Mouse (Mus musculus) megakaryocyte, embryonic 14.5 days (primary cell): ENCODE data around the gene Mrpl17. TPM values are rescaled to one million over a fixed set of nuclear protein-coding genes. Genes with fewer than 3 reads are reported as not detected.
A peak's percentile ranks its signal among the peaks of the same experiment; 100 is the strongest.
"Not testable (repeated sequence)": the region's sequence is repeated elsewhere in the genome, so short reads cannot be mapped to it uniquely, and the experiment has no call there.

Experiments used
- H3K27me3 ChIP-seq: replicated peaks from 2 replicates; pipeline ENCODE3; 2012; ENCODE audit warnings: inconsistent platforms
- H3K36me3 ChIP-seq: replicated peaks from 2 replicates; pipeline ENCODE3; 2012; ENCODE audit warnings: low read length, inconsistent platforms, mixed read lengths
- H3K4me1 ChIP-seq: 2 replicates; pipeline ENCODE4 v1.6.1; 2012; ENCODE audit warnings: inconsistent platforms
- H3K4me3 ChIP-seq: replicated peaks from 2 replicates; pipeline ENCODE3; 2012; ENCODE audit warnings: moderate library complexity, mild to moderate bottlenecking, inconsistent platforms
- H3K9me3 ChIP-seq: 2 replicates; pipeline ENCODE4 v1.6.1; 2012; ENCODE audit warnings: inconsistent platforms
- FLI1 ChIP-seq: IDR thresholded peaks from 2 replicates; pipeline ENCODE4 v1.6.1; 2012; ENCODE audit warnings: low read length, inconsistent platforms, mixed read lengths
- GATA1 ChIP-seq: IDR thresholded peaks from 3 replicates; pipeline ENCODE4 v1.6.1; 2012; ENCODE audit warnings: mixed read lengths, low read length, inconsistent platforms, borderline replicate concordance
- polyA plus RNA-seq: library from polyadenylated mRNA; stranded (reverse); fragments of >175 nt; gene quantifications from 2 replicates; pipeline ENCODE4 v1.2.3, GENCODE M21; 2012; ENCODE audit warnings: low replicate concordance; ENCODE audit not compliant: insufficient read depth

The Mrpl17 gene
- 274 and 553 TPM in 2 replicates for polyA plus RNA-seq

DNA sequence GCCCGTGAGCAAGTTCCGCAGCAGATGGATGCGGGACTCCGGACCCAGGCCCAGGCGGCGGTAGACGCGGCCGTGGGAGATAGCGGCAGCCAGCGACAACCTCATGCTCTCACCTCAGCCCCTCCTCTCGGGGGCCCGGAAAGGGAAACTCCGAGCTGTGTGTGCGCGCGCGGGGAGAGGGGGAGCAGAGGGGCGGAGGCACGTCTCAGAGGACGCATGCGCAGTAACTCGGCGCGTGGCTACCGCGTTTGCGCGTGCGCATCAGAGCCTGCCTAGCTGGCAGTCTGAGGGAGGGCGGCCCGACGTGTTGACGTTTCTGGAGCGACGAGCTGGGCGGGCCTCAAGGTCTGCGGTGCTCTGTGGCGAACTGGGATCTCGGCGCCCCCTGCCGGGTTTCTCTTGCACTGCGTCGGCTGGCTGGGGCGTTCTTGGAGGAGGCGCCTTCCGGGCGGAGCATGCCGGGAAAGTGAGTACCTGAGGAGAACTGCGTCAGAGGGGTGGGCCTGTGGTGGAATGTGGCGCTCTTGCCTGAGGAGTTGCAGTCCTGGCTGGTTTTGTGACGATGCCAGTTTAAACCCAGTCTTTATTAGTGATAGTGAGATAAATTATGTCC lies at the start of gene Mrpl17:
Gene Mrpl17 (minus strand): TSS at position 223 of the 613 bp plus-strand sequence.
- Histone ChIP-seq H3K4me3 (peak within 1 kb of the TSS; percentile 96), H3K27me3 (no peaks in the 10 kb centered on the region), H3K9me3 (peaks cover 5% of the 10 kb centered on the region), H3K36me3 (peaks cover 34% of the 10 kb centered on the region), H3K4me1 (peaks cover 48% of the 10 kb centered on the region)
- TF ChIP-seq FLI1 (no peak), GATA1 (no peak)

DNA sequence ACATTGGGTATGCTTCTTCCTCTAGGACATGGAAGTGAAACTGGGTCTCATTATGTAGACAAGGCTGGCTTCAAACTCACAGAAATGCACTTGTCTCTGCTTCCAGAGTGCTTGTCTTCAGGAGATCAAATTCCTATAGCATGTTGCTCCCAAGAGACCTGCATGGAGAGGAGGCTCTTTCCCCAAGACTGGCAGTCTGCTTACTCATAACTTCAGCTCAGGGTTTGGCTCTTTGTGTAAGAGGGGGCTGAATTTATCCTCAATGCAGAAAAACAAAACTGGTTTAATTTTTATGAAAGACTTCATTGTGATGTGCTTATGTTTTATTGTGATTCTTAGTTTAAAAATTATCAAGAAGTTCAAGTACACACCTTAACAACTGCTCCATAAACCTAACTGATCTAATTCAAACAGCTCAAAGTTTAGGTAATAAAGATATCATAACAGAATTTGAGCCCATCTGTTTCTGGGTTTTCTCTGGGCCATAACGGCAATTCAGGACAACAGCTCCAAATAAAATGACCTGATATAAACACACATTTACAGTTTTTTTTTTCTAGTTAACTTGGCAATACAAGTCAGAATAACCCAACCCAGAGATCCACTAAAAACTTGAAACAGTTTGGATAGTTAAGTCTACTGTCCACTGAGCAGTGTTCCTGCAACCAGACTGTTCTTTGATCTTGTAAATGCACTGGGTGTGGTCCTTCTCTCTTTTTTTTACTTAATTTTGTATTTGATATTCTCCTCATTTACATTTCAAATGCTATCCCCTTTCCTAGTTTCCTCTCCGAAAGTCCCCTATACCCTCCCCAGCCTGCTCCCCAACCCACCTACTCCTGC lies 45.0 kb upstream of the Mrpl17 start:
- H3K4me3 ChIP-seq, H3K27me3 ChIP-seq, H3K36me3 ChIP-seq, H3K9me3 ChIP-seq, H3K4me1 ChIP-seq: not testable (repeated sequence)

DNA sequence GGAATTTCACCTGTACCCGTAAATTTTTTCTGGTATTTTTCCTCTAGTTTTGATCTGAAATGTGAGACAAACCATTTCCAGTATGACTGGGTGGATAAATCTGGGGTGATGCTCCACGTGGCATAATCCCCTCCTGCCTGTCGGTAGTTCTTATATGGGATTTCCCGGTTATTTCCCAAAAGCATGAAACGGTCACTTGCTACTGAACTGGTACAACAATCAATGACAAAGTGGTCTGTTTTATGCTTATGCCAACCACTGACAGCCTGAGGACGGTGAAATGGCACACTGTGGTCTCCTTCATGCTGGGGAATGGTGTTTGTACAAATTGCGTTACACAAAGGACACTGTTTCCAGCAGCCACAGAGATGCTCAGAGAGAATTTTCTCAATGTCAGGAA lies 13.4 kb upstream of the Mrpl17 start:
- H3K27me3 ChIP-seq = peaks cover 2% of the 10 kb centered on the region
- TF ChIP-seq GATA1 (no peak), FLI1 (no peak)
- H3K4me1 ChIP-seq = no peaks in the 10 kb centered on the region
- H3K9me3 ChIP-seq = no peaks in the 10 kb centered on the region
- no peaks in the 10 kb centered on the region for H3K36me3 ChIP-seq
- no peak overlapping the region for H3K4me3 ChIP-seq

DNA sequence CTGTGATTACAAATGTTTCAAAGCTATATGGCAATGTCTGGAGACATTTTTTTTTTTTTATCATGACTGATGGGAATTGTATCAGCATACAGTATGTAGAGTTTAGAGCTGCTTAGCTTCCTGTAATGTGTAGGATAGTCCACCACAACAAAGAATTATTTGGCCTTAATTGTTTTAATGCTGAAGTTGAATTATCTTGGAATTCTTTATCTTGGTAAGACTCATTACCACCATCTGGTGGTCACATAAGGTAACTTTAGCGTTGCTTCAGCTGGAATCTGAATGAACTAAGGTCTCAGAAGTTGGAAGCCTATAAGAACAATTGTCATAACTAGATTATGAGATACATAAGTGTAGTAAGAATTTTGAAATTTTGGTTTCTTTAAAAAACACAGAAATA lies 7.6 kb upstream of the Mrpl17 start:
- TF ChIP-seq FLI1 = no peak
- H3K36me3 ChIP-seq = no peaks in the 10 kb centered on the region
- peaks cover 5% of the 10 kb centered on the region for H3K9me3 ChIP-seq
- H3K4me1 ChIP-seq = peaks cover 14% of the 10 kb centered on the region; the same call in 1 of the 2 replicates
- peaks cover 2% of the 10 kb centered on the region for H3K27me3 ChIP-seq
- no peak overlapping the region for H3K4me3 ChIP-seq

DNA sequence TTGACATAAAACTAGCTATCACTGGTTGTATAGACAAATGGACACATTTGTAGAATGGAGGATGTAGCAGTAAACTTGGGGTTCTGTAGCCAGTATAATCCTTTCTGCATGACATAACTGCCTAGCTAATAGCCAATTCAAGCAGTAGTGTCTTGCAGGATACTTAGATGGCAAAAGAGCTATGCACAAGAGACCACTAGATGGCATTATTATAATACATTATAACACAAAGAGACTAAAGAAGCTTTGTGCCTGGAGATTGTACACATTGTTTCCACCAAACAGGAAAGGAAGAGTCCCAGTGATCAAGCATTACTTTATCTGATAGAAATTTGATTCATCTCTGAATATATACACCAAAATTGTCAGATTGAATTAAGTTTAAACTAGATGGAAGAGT lies 5.8 kb upstream of the Mrpl17 start:
- Histone ChIP-seq H3K4me1 (peaks cover 14% of the 10 kb centered on the region; the same call in 1 of the 2 replicates), H3K36me3 (no peaks in the 10 kb centered on the region), H3K9me3 (peaks cover 5% of the 10 kb centered on the region), H3K27me3 (peaks cover 2% of the 10 kb centered on the region), H3K4me3 (no peak overlapping the region)
- TF ChIP-seq FLI1 (no peak), GATA1 (no peak)

DNA sequence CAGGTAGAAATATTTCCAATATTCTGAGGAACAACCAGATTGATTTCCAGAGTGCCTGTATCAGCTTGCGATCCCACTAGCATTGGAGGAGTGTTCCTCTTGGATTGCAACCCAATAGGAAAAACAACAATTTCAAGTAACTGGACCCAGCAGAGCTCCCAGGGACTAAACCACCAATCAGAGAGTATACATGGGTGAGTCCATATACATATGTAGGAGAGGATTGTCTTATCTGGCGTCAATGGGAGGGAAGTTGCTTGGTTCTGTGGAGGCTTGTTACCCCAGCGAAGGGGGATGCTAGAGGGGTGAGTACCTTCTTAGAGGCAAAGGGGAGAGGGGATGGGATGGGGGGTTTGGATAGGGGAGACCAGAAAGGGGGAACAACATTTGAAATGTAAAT lies 2.4 kb upstream of the Mrpl17 start:
- peaks cover 41% of the 10 kb centered on the region for H3K4me1 ChIP-seq
- TF ChIP-seq GATA1 = no peak
- no peak for TF ChIP-seq FLI1
- peaks cover 5% of the 10 kb centered on the region for H3K9me3 ChIP-seq
- peaks cover 17% of the 10 kb centered on the region for H3K36me3 ChIP-seq
- H3K27me3 ChIP-seq = no peaks in the 10 kb centered on the region
- H3K4me3 ChIP-seq = no peak overlapping the region

DNA sequence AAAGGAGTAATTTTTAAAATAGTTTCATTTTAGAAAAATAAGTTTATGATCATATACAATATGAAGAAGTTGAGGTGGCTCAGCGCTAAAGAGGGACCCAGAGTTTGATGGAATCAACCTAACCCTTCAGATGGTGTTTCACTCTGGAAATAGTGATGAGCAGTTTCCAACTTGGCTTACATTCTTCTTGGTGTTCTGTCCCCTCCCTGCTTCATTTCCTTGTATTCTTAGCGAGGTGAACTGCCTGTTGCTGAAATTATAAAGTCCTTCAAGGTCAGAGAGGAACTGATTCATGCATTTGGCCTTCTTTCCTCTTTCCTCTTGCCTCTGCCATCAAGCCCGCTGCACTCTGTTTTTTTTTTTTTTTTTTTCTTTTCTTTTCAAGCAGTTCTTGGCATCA lies 1.7 kb upstream of the Mrpl17 start:
- no peak overlapping the region for H3K4me3 ChIP-seq

DNA sequence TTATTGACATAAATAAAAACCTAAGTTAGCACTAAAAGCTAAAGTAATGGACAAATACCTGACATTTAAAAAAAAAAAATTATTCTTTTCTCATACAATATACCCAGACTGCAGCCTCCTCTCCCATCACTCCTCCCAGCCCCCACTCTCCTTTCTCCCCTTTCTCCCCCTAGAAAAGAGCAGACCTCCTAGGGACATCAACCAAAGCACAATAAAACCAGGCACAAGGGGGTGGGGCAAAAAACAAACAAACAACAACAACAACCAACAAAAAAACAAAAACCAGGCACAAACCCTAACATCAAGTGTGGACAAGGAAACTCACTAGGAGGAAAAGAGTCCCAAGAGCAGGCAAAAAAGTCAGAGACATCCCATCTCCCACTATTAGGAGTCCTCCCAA lies 617 bp upstream of the Mrpl17 start:
- H3K4me3 ChIP-seq = peak overlapping the region; percentile 96
- H3K9me3 ChIP-seq = peaks cover 5% of the 10 kb centered on the region
- peaks cover 34% of the 10 kb centered on the region for H3K36me3 ChIP-seq
- peaks cover 53% of the 10 kb centered on the region for H3K4me1 ChIP-seq
- TF ChIP-seq GATA1 = no peak
- no peak for TF ChIP-seq FLI1
- no peaks in the 10 kb centered on the region for H3K27me3 ChIP-seq

More for the DNA sequence above, 1.7 kb upstream of the Mrpl17 start:
- peaks cover 46% of the 10 kb centered on the region for H3K4me1 ChIP-seq
- H3K27me3 ChIP-seq = no peaks in the 10 kb centered on the region
- no peak for TF ChIP-seq GATA1
- no peak for TF ChIP-seq FLI1
- H3K36me3 ChIP-seq = peaks cover 24% of the 10 kb centered on the region
- H3K9me3 ChIP-seq = peaks cover 5% of the 10 kb centered on the region

DNA sequence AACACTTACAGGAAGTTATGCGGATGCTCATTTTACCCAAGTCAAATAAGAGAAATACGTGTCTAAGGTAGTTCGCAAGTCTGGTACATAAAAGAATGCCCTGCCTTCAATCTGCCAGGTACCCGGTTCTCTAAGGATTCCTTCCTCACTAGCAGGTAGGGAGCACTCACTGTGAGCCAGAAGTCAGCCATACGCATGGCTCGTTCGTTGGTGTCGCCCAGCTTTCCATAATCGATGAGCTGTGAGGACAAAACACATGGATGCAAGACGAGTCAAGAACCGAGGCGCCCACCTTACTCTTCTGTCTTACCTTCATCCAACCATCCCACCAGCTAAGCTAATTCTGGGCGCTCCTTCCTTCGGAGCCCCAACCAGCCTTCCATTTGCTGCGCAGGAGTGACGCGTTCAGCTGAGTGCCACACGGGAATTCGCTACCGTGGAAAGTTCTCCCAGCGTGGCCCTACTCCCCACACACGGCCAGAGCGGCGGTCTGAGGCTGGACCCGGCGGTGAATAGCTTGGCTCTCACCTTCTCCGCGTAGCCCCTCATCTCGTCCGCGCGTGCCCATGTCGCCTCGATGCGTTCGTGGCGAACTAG lies 521 bp downstream of the Mrpl17 start:
- peaks cover 5% of the 10 kb centered on the region for H3K9me3 ChIP-seq
- H3K27me3 ChIP-seq = no peaks in the 10 kb centered on the region
- H3K4me3 ChIP-seq = peak overlapping the region; percentile 96
- TF ChIP-seq FLI1 (no peak), GATA1 (no peak)
- H3K4me1 ChIP-seq = peaks cover 45% of the 10 kb centered on the region
- H3K36me3 ChIP-seq = peaks cover 34% of the 10 kb centered on the region

DNA sequence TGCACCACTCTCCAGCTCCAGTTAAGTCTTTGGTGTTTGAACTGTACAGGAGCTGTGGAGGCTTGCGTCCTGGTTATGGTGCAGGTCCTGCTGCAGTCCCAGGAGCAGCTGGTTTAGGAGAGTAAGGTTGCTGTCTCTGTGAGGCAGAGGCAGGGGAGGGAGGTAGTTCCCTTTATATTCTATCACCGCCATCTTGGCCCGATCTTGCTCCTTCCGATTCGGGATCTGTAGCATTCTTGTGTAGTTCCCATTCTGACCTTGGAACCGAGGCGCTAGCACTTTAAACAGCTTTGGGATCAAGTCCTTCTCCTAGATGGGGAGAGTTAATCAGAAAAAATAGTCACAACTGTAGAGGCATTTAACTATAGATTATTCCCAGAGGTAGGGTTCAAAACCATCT lies 1.1 kb downstream of the Mrpl17 start:
- peaks cover 5% of the 10 kb centered on the region for H3K9me3 ChIP-seq
- H3K4me1 ChIP-seq = peaks cover 45% of the 10 kb centered on the region
- TF ChIP-seq GATA1 (no peak), FLI1 (no peak)
- H3K27me3 ChIP-seq = no peaks in the 10 kb centered on the region
- peaks cover 34% of the 10 kb centered on the region for H3K36me3 ChIP-seq
- H3K4me3 ChIP-seq = peak overlapping the region; percentile 96
